Mouse (Mus musculus): ENCODE measurements around the gene Gimap5.

DNA sequence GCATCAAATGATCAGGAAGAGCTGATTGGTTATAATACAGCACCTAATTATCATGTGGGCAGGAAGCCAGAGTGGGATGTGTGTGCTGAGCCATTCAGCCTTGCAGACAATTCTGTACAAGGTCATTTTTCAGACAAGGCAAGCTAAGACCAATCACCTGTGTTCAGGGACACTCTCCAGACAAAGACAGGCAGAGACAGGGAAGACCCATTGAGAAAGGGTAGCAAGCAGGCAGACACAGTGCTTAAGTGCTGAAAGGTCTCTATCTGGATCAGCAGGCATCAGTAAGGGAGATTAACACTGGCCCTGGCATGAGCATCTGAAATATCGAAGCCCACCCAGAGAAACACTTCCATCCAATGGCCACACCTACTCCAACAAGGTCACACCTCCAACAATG lies 38.4 kb downstream of the Gimap5 start:
- TF ChIP-seq CTCF (IDR thresholded peaks at IDR 0.05; ENCODE audit: low read depth) (no peak), EP300 (IDR thresholded peaks at IDR 0.05; ENCODE audit: low read depth) (no peak)
